Mouse (Mus musculus) midbrain, embryonic 10.5 days (tissue): ENCODE data around the gene Acsl1. TPM values are rescaled to one million over a fixed set of nuclear protein-coding genes. Genes with fewer than 3 reads are reported as not detected.

Experiments used
- DNase-seq: peaks from one replicate; pipeline ENCODE4 v3.0.0-alpha.2; 2017; ENCODE audit warnings: low spot score
- H3K27ac ChIP-seq: fragments of 300-500 bp; sonication (generic); replicated peaks from 2 replicates; pipeline ENCODE4 v1.5.1; 2016; ENCODE audit warnings: mild to moderate bottlenecking
- H3K27me3 ChIP-seq: fragments of 300-500 bp; sonication (generic); 2 replicates; pipeline ENCODE4 v1.6.1; 2016; ENCODE audit warnings: low read depth, mild to moderate bottlenecking; ENCODE audit not compliant: poor library complexity, severe bottlenecking
- H3K36me3 ChIP-seq: fragments of 300-500 bp; sonication (generic); 2 replicates; pipeline ENCODE4 v1.6.1; 2016; ENCODE audit warnings: mild to moderate bottlenecking, moderate library complexity
- H3K4me1 ChIP-seq: fragments of 300-500 bp; sonication (generic); 2 replicates; pipeline ENCODE4 v1.6.1; 2016
- H3K4me3 ChIP-seq: fragments of 300-500 bp; sonication (generic); 2 replicates; pipeline ENCODE4 v1.5.1; 2016; ENCODE audit warnings: mild to moderate bottlenecking, moderate library complexity
- H3K9me3 ChIP-seq: fragments of 300-500 bp; sonication (generic); replicated peaks from 2 replicates; pipeline ENCODE4 v1.6.1; 2016; ENCODE audit warnings: mild to moderate bottlenecking
- WGBS: fragments of 180-500 bp; shearing (Covaris S2); methylation state at CpG from one replicate; pipeline ENCODE4 v1.1.7; 2016; 5-methylcytosine and 5-hydroxymethylcytosine counted together
- polyA plus RNA-seq: library from polyadenylated mRNA; unstranded; fragments of >200 nt; fragmentation: Nextera tagmentation; extraction: Ambion mirVana; gene quantifications from 2 replicates; pipeline ENCODE4 v1.2.1, GENCODE M21; 2016

Acsl1 gene
- polyA plus RNA-seq, 1 experiment from 2014 or later: 6.8 TPM

- WGBS: 74% methylated on average over 7 of the region's 7 CpGs
- no peak overlapping the region for H3K27ac ChIP-seq
- DNase-seq: no peak
- H3K36me3 ChIP-seq: no peaks in the 10 kb centered on the region
- no peaks in the 10 kb centered on the region for H3K9me3 ChIP-seq
- no peaks in the 10 kb centered on the region; the same call in 1 of the 2 replicates for H3K27me3 ChIP-seq
- H3K4me1 ChIP-seq: peaks cover 19% of the 10 kb centered on the region
- H3K4me3 ChIP-seq: no peak overlapping the region
Observed at GRCm38 (mm10) chr8:46479794-46480532, 9.1 kb downstream of the Acsl1 start.

- H3K27me3 ChIP-seq: no peaks in the 10 kb centered on the region
- whole genome bisulfite sequencing: 81% methylated on average over 6 of the region's 6 CpGs
- no peak for DNase-seq
Observed at GRCm38 (mm10) chr8:46480533-46480900, 9.7 kb downstream of the Acsl1 start.

GRCm38 (mm10) chr8:46482771-46483170 lies 11.9 kb downstream of the Acsl1 start:
- Histone ChIP-seq H3K27ac (no peak overlapping the region), H3K27me3 (no peaks in the 10 kb centered on the region), H3K9me3 (no peaks in the 10 kb centered on the region), H3K4me3 (no peak overlapping the region), H3K36me3 (no peaks in the 10 kb centered on the region), H3K4me1 (peaks cover 22% of the 10 kb centered on the region)
- WGBS: 96% methylated on average over 4 of the region's 4 CpGs
- no peak for DNase-seq

More at GRCm38 (mm10) chr8:46480533-46480900, 9.7 kb downstream of the Acsl1 start:
- peaks cover 19% of the 10 kb centered on the region for H3K4me1 ChIP-seq
- H3K4me3 ChIP-seq: no peak overlapping the region
- no peaks in the 10 kb centered on the region for H3K9me3 ChIP-seq
- H3K36me3 ChIP-seq: no peaks in the 10 kb centered on the region
- H3K27ac ChIP-seq: no peak overlapping the region

- H3K27ac ChIP-seq: no peak overlapping the region
- no peaks in the 10 kb centered on the region for H3K9me3 ChIP-seq
- H3K36me3 ChIP-seq: no peaks in the 10 kb centered on the region
- DNase-seq: no peak
- no peaks in the 10 kb centered on the region for H3K27me3 ChIP-seq
- peaks cover 27% of the 10 kb centered on the region for H3K4me1 ChIP-seq
- H3K4me3 ChIP-seq: no peak overlapping the region
- WGBS: 85% methylated on average over 4 of the region's 4 CpGs
Observed at GRCm38 (mm10) chr8:46483247-46483646, 12.4 kb downstream of the Acsl1 start.

GRCm38 (mm10) chr8:46484077-46484476 lies 13.2 kb downstream of the Acsl1 start:
- no peaks in the 10 kb centered on the region for H3K36me3 ChIP-seq
- H3K4me3 ChIP-seq: no peak overlapping the region
- no peak overlapping the region for H3K27ac ChIP-seq
- H3K27me3 ChIP-seq: no peaks in the 10 kb centered on the region; the same call in 1 of the 2 replicates
- H3K9me3 ChIP-seq: no peaks in the 10 kb centered on the region
- WGBS: 47% methylated on average over 4 of the region's 4 CpGs
- no peak for DNase-seq
- peaks cover 29% of the 10 kb centered on the region for H3K4me1 ChIP-seq

GRCm38 (mm10) chr8:46484931-46485463 lies 14.2 kb downstream of the Acsl1 start:
- Histone ChIP-seq H3K9me3 (no peaks in the 10 kb centered on the region), H3K4me1 (peaks cover 28% of the 10 kb centered on the region), H3K27me3 (peaks cover 2% of the 10 kb centered on the region; the same call in 1 of the 2 replicates), H3K36me3 (no peaks in the 10 kb centered on the region), H3K27ac (no peak overlapping the region), H3K4me3 (no peak overlapping the region)
- WGBS: 89% methylated on average over 8 of the region's 8 CpGs
- no peak for DNase-seq

GRCm38 (mm10) chr8:46488085-46488561 lies 17.3 kb downstream of the Acsl1 start:
- Histone ChIP-seq H3K4me1 (peaks cover 27% of the 10 kb centered on the region), H3K4me3 (no peak overlapping the region), H3K36me3 (no peaks in the 10 kb centered on the region), H3K27me3 (peaks cover 6% of the 10 kb centered on the region; the same call in 1 of the 2 replicates), H3K27ac (no peak overlapping the region; the same call in 1 of the 2 replicates), H3K9me3 (no peaks in the 10 kb centered on the region)
- 44% methylated on average over 7 of the region's 7 CpGs for WGBS
- DNase-seq: no peak

- Histone ChIP-seq H3K27me3 (peaks cover 6% of the 10 kb centered on the region; the same call in 1 of the 2 replicates), H3K4me1 (peaks cover 18% of the 10 kb centered on the region), H3K27ac (no peak overlapping the region), H3K9me3 (no peaks in the 10 kb centered on the region), H3K36me3 (no peaks in the 10 kb centered on the region), H3K4me3 (no peak overlapping the region)
- 87% methylated on average over 1 of the region's 1 CpGs for WGBS
- no peak for DNase-seq
Observed at GRCm38 (mm10) chr8:46489196-46489595, 18.4 kb downstream of the Acsl1 start.

- H3K4me1 ChIP-seq: peaks cover 15% of the 10 kb centered on the region
- no peak overlapping the region for H3K4me3 ChIP-seq
- H3K27ac ChIP-seq: no peak overlapping the region
- 91% methylated on average over 8 of the region's 8 CpGs for WGBS
- no peak for DNase-seq
- H3K9me3 ChIP-seq: no peaks in the 10 kb centered on the region
- no peaks in the 10 kb centered on the region for H3K36me3 ChIP-seq
- H3K27me3 ChIP-seq: peaks cover 6% of the 10 kb centered on the region; the same call in 1 of the 2 replicates
Observed at GRCm38 (mm10) chr8:46490250-46490649, 19.4 kb downstream of the Acsl1 start.

- Histone ChIP-seq H3K27ac (no peak overlapping the region), H3K4me3 (no peak overlapping the region), H3K27me3 (peaks cover 6% of the 10 kb centered on the region; the same call in 1 of the 2 replicates), H3K9me3 (no peaks in the 10 kb centered on the region), H3K4me1 (peaks cover 15% of the 10 kb centered on the region), H3K36me3 (no peaks in the 10 kb centered on the region)
- WGBS: 85% methylated on average over 6 of the region's 6 CpGs
- no peak for DNase-seq
Observed at GRCm38 (mm10) chr8:46490821-46491220, 20.0 kb downstream of the Acsl1 start.

- Histone ChIP-seq H3K4me3 (no peak overlapping the region), H3K27me3 (peaks cover 6% of the 10 kb centered on the region; the same call in 1 of the 2 replicates), H3K9me3 (no peaks in the 10 kb centered on the region), H3K4me1 (peaks cover 4% of the 10 kb centered on the region), H3K27ac (no peak overlapping the region), H3K36me3 (no peaks in the 10 kb centered on the region)
- WGBS: 86% methylated on average over 11 of the region's 11 CpGs
- no peak for DNase-seq
Observed at GRCm38 (mm10) chr8:46493495-46494170, 22.8 kb downstream of the Acsl1 start.

- no peak for DNase-seq
- Histone ChIP-seq H3K27ac (no peak overlapping the region), H3K36me3 (no peaks in the 10 kb centered on the region), H3K27me3 (peaks cover 11% of the 10 kb centered on the region; the same call in 1 of the 2 replicates), H3K4me3 (no peak overlapping the region), H3K4me1 (peaks cover 8% of the 10 kb centered on the region), H3K9me3 (no peaks in the 10 kb centered on the region)
- 92% methylated on average over 6 of the region's 6 CpGs for WGBS
Observed at GRCm38 (mm10) chr8:46496852-46497251, 26.0 kb downstream of the Acsl1 start.
